Mouse (Mus musculus) heart, embryonic 11.5 days (tissue): ENCODE measurements around the gene Cfap97d2. TPM values are rescaled to one million over a fixed set of nuclear protein-coding genes. Genes with fewer than 3 reads are reported as not detected.
A peak's percentile ranks its signal among the peaks of the same experiment; 100 is the strongest.

Experiments
- ATAC-seq: fragments of 200-750 bp; cut with Nextera tagmentation; replicated peaks from 2 replicates; pipeline ENCODE4 v1.8.0; 2017; ENCODE audit warnings: moderate library complexity; ENCODE audit not compliant: insufficient number of reproducible peaks, low FRiP score, low TSS enrichment
- H3K27ac ChIP-seq: fragments of 300-500 bp; sonication (generic); 2 replicates; pipeline ENCODE4 v1.5.1; 2014; ENCODE audit warnings: mild to moderate bottlenecking, low read depth, low read length
- H3K27me3 ChIP-seq: fragments of 300-500 bp; sonication (generic); 2 replicates; pipeline ENCODE4 v1.6.1; 2014; ENCODE audit warnings: mild to moderate bottlenecking, low read length, mixed read lengths; ENCODE audit not compliant: control insufficient read depth, insufficient read depth
- H3K36me3 ChIP-seq: fragments of 300-500 bp; sonication (generic); 2 replicates; pipeline ENCODE4 v1.6.1; 2014; ENCODE audit warnings: mild to moderate bottlenecking, low read length, moderate library complexity, mixed read lengths; ENCODE audit not compliant: control insufficient read depth, insufficient read depth
- H3K4me1 ChIP-seq: fragments of 300-500 bp; sonication (generic); 2 replicates; pipeline ENCODE4 v1.6.1; 2014; ENCODE audit warnings: low read length; ENCODE audit not compliant: control insufficient read depth, insufficient read depth
- H3K4me2 ChIP-seq: fragments of 300-500 bp; sonication (generic); 2 replicates; pipeline ENCODE4 v1.6.1; 2014; ENCODE audit warnings: mild to moderate bottlenecking, moderate library complexity
- H3K4me3 ChIP-seq: fragments of 300-500 bp; sonication (generic); 2 replicates; pipeline ENCODE4 v1.5.1; 2014; ENCODE audit warnings: low read depth, low read length
- H3K9ac ChIP-seq: fragments of 300-500 bp; sonication (generic); 2 replicates; pipeline ENCODE4 v1.6.1; 2014; ENCODE audit warnings: mild to moderate bottlenecking, low read depth, low read length, moderate library complexity
- H3K9me3 ChIP-seq: fragments of 300-500 bp; sonication (generic); replicated peaks from 2 replicates; pipeline ENCODE4 v1.6.1; 2016; ENCODE audit warnings: low read length; ENCODE audit not compliant: control insufficient read depth
- WGBS: fragments of 180-500 bp; shearing (Covaris S2); extraction: QIAGEN DNeasy Blood & Tissue Kit; methylation state at CpG from one replicate; pipeline ENCODE4 v1.1.7; 2014; ENCODE audit not compliant: insufficient replicate concordance; 5-methylcytosine and 5-hydroxymethylcytosine counted together
- polyA plus RNA-seq: library from polyadenylated mRNA; unstranded; fragments of >200 nt; fragmentation: Nextera tagmentation; extraction: Ambion mirVana; gene quantifications from 2 replicates; pipeline ENCODE4 v1.2.1, GENCODE M21; 2014

Cfap97d2 gene
- polyA plus RNA-seq: not detected in 2 replicates

DNA sequence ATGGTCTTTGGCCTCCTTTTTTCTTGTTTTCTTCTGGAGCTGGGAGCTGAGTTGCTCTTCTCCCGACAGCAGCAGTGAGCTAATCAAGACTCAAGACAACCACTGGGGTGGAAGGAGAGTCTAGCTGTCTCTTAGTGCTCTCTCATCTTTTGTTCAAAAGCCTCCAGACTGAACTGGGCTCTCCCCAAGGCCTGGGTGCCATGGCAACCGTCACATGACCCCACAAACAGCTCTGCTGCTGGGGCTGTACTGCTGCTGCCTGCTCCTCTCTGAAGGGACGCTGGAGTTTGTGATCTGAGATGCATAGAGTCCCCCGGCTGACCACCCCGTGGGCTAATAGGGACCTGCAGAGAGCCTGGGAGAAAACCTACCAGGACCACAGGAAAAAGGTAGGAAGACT is at the start of gene Cfap97d2:
Gene Cfap97d2 (plus strand): TSS at position 222 of the 400 bp plus-strand sequence.
- no peak for ATAC-seq
- Histone ChIP-seq H3K27me3 (no peaks in the 10 kb centered on the region), H3K36me3 (no peaks in the 10 kb centered on the region), H3K4me1 (peaks cover 8% of the 10 kb centered on the region; the same call in 1 of the 2 replicates), H3K9ac (no peak within 1 kb of the TSS), H3K4me2 (no peak within 1 kb of the TSS), H3K9me3 (no peaks in the 10 kb centered on the region), H3K27ac (no peak within 1 kb of the TSS), H3K4me3 (no peak within 1 kb of the TSS)
- 15% methylated on average over 5 of the region's 5 CpGs for WGBS

DNA sequence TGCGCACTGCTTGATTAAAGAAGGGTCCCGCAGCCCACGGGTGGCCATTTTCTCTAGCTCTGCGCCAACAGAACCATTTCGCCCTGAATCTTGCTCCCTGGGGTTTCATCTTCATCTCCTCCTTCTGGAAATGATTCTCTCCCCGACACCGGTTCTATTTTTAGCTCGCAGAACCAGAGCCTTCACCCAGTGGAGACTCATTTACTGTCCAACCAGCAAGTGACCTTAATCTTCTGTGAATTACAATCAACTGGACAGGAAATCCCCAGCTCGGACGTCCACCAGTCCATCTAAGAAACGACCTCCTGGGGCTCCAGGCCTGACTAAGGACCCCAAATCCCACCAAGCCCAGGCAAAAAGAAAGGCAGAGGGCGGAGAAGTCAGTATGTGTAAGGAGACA is 48.2 kb upstream of the Cfap97d2 start:
- no peak overlapping the region for H3K9ac ChIP-seq

DNA sequence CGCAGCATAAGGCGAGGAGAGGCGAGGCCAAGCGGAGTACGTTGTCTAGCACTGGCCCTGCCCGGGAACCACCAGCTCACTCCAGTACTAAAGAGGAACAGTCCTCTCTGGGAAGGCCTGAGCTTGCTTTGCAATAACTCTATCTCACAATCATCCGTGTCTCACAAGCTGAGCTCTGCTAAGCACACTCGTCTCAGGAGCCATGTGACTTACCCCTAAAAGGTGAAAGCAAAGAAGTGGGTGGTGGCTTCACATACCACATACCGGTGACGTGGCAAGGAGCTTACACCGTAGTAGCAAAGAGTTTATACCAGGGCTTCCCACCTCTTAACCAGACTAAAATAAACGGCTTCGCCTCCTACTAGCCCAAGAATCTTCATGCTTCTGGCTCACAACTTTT is 45.4 kb upstream of the Cfap97d2 start:
- Histone ChIP-seq H3K4me3 (no peak overlapping the region), H3K36me3 (no peaks in the 10 kb centered on the region), H3K9me3 (no peaks in the 10 kb centered on the region), H3K4me1 (peaks cover 31% of the 10 kb centered on the region), H3K27me3 (no peaks in the 10 kb centered on the region), H3K27ac (peak overlapping the region; percentile 1; the same call in 1 of the 2 replicates), H3K4me2 (no peak overlapping the region), H3K9ac (no peak overlapping the region)
- WGBS: 73% methylated on average over 13 of the region's 13 CpGs
- ATAC-seq: no peak

More for the DNA sequence above, 48.2 kb upstream of the Cfap97d2 start:
- ATAC-seq: no peak
- H3K4me1 ChIP-seq: peaks cover 25% of the 10 kb centered on the region
- no peaks in the 10 kb centered on the region for H3K36me3 ChIP-seq
- H3K27me3 ChIP-seq: no peaks in the 10 kb centered on the region
- no peak overlapping the region for H3K4me3 ChIP-seq
- no peaks in the 10 kb centered on the region for H3K9me3 ChIP-seq
- peak overlapping the region; percentile 29; the same call in 1 of the 2 replicates for H3K27ac ChIP-seq
- no peak overlapping the region for H3K4me2 ChIP-seq
- WGBS: 57% methylated on average over 12 of the region's 12 CpGs

DNA sequence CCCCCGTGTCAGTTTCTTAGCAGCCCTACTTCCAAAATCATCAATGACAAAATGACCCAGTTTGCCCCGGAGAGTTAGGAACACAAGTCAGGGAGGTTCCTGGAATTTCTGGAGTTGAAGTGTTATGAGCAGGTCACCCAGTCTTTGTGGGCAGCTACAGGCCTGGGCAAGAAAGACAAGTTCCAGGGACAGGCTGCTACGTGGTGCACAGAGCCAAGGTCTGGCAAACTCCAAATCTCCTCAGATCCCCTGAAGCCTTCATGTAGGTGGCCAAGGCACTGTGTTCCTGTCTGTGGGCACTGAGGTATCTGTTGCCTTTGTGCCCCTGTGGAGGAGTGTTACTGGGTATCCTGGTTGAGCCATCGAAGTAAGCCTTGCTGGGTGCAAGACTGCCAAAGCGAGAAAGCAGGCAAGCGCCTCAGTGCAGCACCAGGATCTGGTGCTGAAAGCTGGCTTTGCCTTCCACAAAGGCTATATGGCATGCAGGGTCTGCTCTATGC is 40.9 kb upstream of the Cfap97d2 start:
- no peaks in the 10 kb centered on the region for H3K9me3 ChIP-seq
- H3K4me2 ChIP-seq: no peak overlapping the region
- H3K4me3 ChIP-seq: no peak overlapping the region
- 72% methylated on average over 6 of the region's 6 CpGs for WGBS
- H3K36me3 ChIP-seq: no peaks in the 10 kb centered on the region
- H3K4me1 ChIP-seq: peaks cover 56% of the 10 kb centered on the region
- no peaks in the 10 kb centered on the region for H3K27me3 ChIP-seq
- no peak for ATAC-seq
- H3K27ac ChIP-seq: peak overlapping the region; percentile 41
- no peak overlapping the region for H3K9ac ChIP-seq

DNA sequence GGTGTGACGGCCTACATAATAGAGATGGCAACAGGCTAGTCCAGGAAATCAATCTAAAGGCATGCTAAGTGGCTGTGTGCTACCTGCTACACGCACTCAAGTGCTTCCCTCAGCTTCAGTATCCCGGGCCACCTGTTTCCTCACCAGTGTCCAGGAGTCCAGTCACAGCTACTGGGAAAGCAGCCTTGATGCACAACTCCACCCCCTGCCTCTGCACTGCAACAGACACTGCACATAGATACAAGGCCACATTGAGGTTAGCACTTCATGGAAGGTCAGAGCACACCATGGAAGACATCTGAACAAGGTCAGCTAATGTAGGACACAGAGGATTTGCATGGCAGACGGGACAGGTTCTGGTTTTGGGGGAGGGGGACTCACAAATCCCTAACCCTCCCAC is 40.2 kb upstream of the Cfap97d2 start:
- WGBS: 68% methylated on average over 4 of the region's 4 CpGs

DNA sequence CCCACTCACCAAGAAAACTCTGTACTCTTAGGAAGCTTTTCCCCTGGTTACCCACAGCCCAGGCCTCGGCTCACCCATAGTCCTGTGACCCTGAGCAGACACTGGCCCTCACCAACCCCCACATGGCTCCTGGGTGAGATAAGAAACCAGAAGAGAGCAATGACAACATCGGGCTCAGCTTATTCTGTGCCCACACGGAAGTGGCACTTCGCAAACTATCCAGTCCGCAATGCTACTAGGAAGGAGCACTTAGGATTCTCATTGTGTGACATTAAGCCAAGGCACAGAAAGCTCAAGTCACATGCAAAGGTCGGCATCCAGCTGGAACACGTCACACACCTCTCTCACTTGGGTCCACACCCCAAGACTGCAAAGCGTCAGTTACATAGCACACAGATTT is 39.7 kb upstream of the Cfap97d2 start:
- H3K9ac ChIP-seq: no peak overlapping the region; the same call in 1 of the 2 replicates
- no peak overlapping the region for H3K4me2 ChIP-seq
- H3K27me3 ChIP-seq: no peaks in the 10 kb centered on the region
- ATAC-seq: no peak
- H3K36me3 ChIP-seq: no peaks in the 10 kb centered on the region
- H3K27ac ChIP-seq: peak overlapping the region; percentile 51
- WGBS: 35% methylated on average over 8 of the region's 8 CpGs
- no peaks in the 10 kb centered on the region for H3K9me3 ChIP-seq
- H3K4me1 ChIP-seq: peaks cover 61% of the 10 kb centered on the region
- H3K4me3 ChIP-seq: no peak overlapping the region

More for the DNA sequence above, 40.2 kb upstream of the Cfap97d2 start:
- peaks cover 57% of the 10 kb centered on the region for H3K4me1 ChIP-seq
- peak overlapping the region; percentile 51 for H3K27ac ChIP-seq
- H3K4me2 ChIP-seq: no peak overlapping the region
- no peak overlapping the region for H3K9ac ChIP-seq
- H3K9me3 ChIP-seq: no peaks in the 10 kb centered on the region
- no peak; the same call in 1 of the 2 replicates for ATAC-seq
- H3K27me3 ChIP-seq: no peaks in the 10 kb centered on the region
- no peaks in the 10 kb centered on the region for H3K36me3 ChIP-seq
- no peak overlapping the region for H3K4me3 ChIP-seq

DNA sequence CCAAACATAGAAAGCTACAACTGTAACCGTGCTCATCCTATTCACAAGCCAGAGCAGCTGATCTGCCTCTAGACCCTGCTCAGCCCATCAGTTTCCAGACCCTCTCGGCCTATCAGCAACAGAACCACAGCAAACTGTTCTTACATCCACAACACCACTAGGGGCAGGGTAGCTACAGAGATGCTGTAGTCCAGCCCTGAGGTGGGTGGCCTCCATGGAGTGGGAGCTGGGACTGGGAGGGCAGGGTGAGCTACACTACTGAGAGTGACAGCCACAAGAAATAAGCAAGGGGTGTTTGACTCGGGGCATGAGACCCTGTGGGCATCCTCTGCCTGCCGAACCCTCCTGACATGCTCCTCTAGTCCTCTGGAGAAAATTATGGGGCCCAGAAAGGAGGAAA is 37.8 kb upstream of the Cfap97d2 start:
- Histone ChIP-seq H3K9ac (no peak overlapping the region), H3K4me3 (no peak overlapping the region), H3K36me3 (no peaks in the 10 kb centered on the region), H3K27me3 (no peaks in the 10 kb centered on the region), H3K4me1 (peaks cover 73% of the 10 kb centered on the region), H3K9me3 (no peaks in the 10 kb centered on the region), H3K4me2 (no peak overlapping the region), H3K27ac (peak overlapping the region; percentile 81)
- no peak for ATAC-seq
- 66% methylated on average over 4 of the region's 4 CpGs for WGBS

DNA sequence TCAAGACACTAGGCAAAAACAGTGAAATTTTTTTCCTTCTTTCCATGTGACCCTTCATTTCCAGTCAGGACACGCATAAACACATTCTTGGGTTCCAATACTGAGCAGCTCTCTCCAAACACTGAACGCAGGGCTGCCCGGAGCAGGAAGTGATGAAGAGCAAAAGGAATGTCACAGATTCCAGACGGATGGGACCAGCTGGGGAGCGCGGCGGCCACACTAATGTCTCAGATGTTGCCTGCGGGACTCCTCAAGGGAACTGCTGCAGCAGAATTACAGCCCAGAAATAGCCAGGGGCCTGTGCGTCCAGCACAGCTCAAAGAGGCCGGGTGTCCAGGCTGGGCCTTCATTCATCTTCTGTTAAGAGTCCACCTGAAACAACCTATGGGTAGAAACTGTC is 37.3 kb upstream of the Cfap97d2 start:
- ATAC-seq: peak; percentile 52
- Histone ChIP-seq H3K4me2 (no peak overlapping the region), H3K36me3 (no peaks in the 10 kb centered on the region), H3K27me3 (no peaks in the 10 kb centered on the region), H3K9me3 (no peaks in the 10 kb centered on the region), H3K4me3 (no peak overlapping the region), H3K9ac (no peak overlapping the region), H3K27ac (peak overlapping the region; percentile 81), H3K4me1 (peaks cover 77% of the 10 kb centered on the region)
- 17% methylated on average over 10 of the region's 10 CpGs for WGBS

DNA sequence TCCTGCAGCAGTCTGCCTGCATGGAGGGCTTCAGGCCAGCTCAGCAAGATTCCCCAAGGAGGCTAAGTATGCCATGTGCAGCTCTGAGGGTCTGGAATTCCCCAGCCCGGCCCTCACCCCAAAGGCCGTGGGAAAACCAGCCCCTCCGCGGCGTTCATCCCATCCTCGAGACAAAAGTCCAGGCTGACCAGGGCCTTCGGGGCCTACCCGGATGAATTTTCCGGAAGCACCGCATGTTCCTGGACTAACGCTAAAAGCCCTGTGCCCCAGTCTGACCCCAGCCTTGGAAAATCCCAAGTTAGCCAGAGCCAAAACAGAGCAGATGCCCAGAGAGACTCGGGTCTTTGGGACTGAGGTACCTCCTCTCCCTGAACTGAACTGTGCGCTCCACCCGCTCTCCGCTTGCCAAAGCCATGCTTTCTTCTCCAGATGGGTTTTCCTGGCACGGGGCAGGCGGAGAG is 35.6 kb upstream of the Cfap97d2 start:
- 79% methylated on average over 17 of the region's 17 CpGs for WGBS
- H3K9me3 ChIP-seq: no peaks in the 10 kb centered on the region
- H3K4me1 ChIP-seq: peaks cover 80% of the 10 kb centered on the region
- H3K4me3 ChIP-seq: no peak overlapping the region
- no peak overlapping the region; the same call in 1 of the 2 replicates for H3K9ac ChIP-seq
- H3K36me3 ChIP-seq: no peaks in the 10 kb centered on the region
- ATAC-seq: no peak
- H3K27me3 ChIP-seq: no peaks in the 10 kb centered on the region
- H3K4me2 ChIP-seq: no peak overlapping the region
- H3K27ac ChIP-seq: no peak overlapping the region
